Mouse (Mus musculus) gastrocnemius, postnatal 10 days (tissue): Measurements from ENCODE around the gene Grm7. TPM values are rescaled to one million over a fixed set of nuclear protein-coding genes. Genes with fewer than 3 reads are reported as not detected.

Experiments
- DNase-seq: peaks from one replicate; pipeline ENCODE4 v3.0.0; 2021; ENCODE audit warnings: mixed read lengths
- total RNA-seq, 2 experiments: library from RNA; stranded (reverse); gene quantifications; 2 replicates each; pipeline ENCODE4 v1.2.3; 2021

The Grm7 gene
- total RNA-seq, 2 experiments from 2014 or later: 0.29 to 0.49 TPM

GRCm38 (mm10) chr6:110982013-110982412, 336.6 kb downstream of the Grm7 start:
- DNase-seq: no peak

DNA sequence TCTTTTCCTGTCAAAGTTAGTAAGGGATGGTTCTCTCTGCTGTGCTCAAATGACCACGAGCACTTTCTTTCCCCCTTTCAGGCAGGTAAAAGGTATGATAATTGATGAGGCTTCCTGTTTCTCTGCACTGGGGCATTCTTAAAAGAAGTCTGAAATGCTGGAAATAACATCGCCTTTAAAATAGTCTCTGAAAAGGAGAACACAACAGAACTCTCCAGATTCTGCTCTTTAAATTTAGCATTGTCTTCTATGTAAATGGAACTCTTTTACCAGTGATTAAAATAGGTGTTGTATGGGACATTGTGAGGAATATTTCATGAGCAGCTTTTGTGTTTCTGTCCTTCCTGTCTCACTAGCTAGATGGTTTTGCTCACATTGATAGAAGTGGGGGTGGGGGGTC, 393.7 kb downstream of the Grm7 start:
- DNase-seq: no peak

DNA sequence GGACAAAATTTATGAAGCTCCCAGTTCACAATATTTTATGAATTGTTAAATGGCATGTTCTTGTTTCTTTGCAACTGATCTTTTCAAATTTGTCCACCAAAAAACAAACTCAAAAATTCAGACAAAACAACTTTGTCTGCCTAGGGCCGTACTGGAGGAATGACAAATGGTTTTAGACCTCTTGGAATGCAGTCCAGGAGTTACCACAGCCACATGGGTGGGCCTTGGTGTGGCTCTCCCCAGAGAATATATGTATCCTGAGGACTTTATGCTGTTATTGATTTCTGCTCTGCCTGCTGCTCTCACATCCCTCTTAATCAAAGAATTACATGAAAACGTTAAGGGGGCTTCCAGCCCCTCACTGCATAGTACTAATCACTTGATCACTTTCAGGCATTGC, 400.5 kb downstream of the Grm7 start:
- no peak for DNase-seq

- no peak for DNase-seq
These were observed 403.9 kb downstream of the Grm7 start for GRCm38 (mm10) chr6:111049247-111049646.

DNA sequence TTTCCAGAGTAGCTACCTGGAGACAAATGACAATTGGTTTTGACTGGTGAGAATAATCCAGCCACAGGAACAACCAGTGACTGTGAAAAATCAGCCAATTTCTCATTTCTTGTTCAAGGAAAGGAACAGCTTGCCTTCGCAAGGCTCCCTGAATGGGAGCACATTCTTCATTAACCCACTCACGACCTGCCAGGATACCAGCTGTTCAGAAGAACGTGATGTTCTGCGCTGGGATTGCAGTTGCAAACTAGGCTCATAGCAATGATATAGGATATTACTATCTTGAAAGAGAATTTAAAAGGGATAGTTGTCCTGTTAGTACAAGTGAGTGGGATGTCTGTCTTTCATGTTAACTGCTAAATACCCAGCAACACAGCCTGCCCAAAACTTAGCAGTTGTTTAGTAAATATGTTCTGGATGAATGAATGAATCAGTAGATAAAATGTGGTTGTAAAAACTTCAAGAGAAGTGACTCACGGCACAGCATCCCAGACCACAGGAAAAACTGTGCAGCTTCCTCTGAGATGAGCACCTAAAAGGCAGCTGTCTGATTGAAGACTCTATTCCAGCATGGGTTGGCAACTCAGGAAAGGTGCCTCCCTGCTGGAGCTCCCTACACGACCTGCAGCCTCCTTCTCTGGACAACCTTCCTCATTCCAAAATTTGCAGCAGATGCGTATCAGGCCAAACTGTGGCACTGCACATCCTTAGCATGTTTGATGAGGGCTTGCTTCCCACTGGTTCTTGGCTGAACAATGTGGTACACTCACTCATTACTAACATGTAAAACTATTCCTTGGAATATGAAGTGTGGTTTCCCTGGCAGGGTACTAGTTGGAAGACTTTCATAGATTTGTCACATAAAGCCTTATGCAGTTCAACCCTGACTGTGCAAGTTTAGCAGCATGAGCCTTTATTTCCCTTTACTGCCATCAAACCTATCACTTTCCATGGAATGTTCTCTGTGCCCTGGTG, 408.9 kb downstream of the Grm7 start:
- no peak for DNase-seq

GRCm38 (mm10) chr6:111057798-111058197, 412.4 kb downstream of the Grm7 start:
- no peak for DNase-seq

- no peak for DNase-seq
These were observed 414.6 kb downstream of the Grm7 start for GRCm38 (mm10) chr6:111060004-111060403.

- no peak for DNase-seq
These were observed 439.2 kb downstream of the Grm7 start for GRCm38 (mm10) chr6:111084569-111084968.

GRCm38 (mm10) chr6:111094818-111095217, 449.4 kb downstream of the Grm7 start:
- DNase-seq: no peak

DNA sequence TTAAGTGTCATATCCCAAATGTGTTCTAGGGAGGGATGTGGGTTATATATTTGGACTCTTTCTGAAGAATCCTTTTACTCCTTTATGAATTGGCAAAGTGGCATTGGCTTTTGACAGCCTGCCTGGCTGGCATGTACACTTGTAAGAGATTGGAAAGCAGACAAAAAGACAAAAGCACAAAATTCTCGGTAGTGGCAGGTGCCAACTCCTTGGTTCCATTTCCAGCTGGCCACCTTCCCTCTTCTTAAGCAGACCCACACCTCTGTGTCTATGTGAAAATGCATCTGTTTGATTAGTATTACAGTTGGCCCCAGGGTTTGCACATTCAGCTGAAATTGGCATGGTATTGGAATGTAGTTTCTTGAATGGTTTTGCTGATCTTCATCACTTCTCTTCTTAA, 460.1 kb downstream of the Grm7 start:
- DNase-seq: no peak

DNA sequence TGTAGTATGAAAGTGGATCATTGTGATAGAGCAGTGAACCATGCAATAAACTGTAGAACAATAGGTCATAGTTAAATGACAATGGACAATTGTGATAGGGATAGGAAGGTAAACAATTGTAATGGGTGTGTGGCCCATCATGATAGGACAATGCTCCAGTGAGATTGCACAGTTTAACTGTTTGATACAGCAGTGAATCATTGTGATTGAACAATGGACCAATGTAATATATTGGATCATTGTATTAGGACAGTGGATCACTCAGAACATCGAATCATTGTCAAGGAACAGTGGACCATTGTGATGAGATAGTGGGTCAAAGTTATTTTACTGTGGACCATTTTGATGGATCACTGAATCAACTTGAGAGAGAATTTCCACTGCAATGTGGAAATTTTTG, 515.7 kb downstream of the Grm7 start:
- DNase-seq: no peak

GRCm38 (mm10) chr6:111195333-111195732, 550.0 kb downstream of the Grm7 start:
- no peak for DNase-seq

DNA sequence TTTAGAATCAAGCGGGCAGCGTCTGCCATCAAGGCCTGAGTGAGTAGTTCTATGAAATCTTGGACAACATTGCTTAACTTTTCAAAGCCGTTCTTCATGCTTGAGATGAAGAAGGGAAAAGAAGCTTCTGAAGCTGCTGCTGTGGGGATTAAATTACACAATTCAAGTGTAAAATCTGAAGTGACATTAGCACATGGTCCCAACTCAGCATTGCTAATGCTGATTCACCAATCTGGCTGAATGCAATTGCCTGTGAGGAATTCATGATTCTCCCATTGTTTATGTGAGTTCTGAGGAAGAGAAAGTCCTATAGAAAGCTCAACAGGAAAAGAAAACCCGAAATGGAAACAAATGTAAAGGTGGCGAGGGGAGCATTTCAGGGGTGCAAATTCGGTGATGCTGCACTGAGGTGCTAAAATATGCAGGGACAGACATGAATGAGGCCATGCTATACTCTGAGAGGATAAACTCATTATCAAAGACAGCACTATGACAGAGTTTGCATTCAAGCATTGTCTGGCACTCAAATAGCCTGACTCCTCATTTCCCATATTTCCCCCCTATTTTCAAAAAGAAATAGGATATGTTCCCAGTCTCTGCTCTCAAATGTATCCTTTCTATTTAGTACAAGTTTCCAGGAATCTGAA, 575.8 kb downstream of the Grm7 start:
- no peak for DNase-seq

DNA sequence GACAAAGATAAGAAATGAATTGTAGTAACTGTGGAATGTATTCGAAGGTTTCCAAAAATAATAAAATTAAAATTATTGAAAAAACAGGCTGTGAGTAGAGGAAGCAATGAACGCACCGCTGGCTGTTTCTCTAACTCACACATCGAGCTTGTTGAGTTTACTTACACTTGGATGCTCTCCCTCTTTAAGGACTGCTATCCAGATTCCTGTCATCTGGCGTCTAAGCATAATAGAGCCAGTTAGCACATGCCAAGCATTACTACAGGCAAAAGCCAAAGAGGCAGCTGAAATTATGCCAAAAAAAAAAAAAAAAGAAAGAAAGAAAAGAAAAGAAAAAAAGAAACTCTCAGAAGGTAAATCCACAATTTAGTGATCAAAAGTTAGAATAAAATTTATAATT, 609.8 kb downstream of the Grm7 start:
- DNase-seq: no peak

- DNase-seq: no peak
These were observed 611.6 kb downstream of the Grm7 start for GRCm38 (mm10) chr6:111256939-111257338.

- DNase-seq: no peak
These were observed 612.9 kb downstream of the Grm7 start for GRCm38 (mm10) chr6:111258256-111258655.

DNA sequence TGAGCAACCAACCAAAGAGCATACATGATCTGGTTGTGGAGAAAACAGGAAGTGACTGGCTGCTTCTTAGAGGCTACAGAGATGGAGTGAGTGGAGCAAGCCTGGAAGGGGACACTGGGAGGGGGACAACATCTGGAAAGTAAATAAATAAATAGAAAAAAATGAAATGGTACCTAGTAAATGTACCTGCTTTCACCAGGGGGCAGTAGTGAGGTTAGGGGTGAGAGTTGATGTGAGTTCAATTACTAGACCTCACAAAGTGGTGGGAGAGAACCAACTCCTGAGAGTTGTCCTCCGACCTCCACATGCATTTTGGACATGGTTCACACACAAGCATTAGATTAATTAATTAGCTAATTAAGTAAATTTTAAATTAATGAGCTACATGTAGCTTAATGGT, 615.8 kb downstream of the Grm7 start:
- DNase-seq: no peak

GRCm38 (mm10) chr6:111276657-111277056, 631.3 kb downstream of the Grm7 start:
- DNase-seq: no peak

DNA sequence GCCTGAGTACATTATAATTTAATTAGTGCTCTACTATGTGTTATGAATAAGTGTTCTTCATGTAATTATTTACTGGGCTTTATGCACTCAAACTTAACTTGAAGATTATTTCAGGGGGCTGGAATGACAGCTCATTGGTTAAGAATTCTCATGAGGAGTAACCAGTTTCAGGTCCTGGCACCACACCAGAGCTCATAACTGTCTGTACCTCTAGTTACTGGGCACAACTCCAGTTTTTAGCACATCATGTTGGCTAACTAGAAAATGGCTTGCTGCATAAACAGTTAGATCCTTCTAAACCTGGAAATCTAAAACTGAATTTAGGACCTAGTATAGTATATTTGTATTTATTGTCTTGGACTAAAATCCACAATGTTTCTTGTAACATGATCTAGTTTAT, 633.1 kb downstream of the Grm7 start:
- no peak for DNase-seq

DNA sequence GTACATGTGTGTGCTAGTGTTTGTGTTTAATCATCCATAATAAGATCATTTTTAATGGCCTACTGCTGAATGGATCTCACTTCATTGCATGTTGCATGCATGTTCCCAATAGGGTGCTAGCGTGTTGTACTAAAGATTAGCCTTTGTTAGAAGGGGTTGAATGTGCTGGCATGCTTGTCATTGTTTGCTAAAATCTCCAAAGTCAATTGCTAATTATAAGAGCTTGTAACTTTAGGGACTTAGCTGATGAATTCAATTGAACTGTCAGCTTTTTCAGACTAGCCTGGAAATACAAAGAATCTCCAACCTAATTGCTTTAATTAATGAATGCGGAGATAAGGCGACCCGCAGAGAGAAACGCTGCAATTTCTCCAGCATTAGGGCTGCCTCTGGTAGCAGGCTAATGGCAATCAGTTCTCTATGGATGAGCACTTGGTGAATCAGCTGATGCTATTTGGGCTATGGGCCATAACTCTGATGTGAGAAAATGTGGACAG, 648.2 kb downstream of the Grm7 start:
- no peak for DNase-seq

DNA sequence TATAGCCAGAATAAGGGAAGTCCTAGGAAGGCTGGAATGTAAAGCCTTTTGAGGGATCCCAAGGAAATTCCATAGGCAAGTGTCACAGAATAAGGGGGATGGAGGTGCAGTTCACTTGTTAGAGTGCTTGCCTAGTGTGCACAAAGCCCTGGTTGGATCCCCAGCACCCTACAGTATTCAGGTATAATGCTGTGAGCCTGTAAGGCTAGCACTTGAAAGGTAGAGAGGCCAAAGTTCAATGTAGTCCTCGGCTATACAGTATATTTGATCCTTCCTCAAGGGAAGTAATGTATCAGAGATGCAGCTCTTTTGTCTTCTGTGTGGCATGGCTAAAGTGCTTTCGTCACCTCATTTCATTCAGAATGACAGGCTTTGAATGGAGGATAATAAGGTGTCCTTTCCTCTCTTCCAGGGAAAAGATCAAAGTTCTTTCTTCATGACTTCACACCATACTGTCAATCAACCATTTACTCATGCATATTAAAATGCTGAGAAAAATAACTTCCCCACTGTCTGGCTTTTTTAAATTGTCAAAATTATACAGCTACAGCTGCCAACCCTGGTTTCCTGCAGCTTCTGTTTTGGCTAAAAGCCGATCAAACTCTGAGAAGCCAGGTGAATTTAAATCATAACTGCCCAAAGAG, 658.7 kb downstream of the Grm7 start:
- no peak for DNase-seq

DNA sequence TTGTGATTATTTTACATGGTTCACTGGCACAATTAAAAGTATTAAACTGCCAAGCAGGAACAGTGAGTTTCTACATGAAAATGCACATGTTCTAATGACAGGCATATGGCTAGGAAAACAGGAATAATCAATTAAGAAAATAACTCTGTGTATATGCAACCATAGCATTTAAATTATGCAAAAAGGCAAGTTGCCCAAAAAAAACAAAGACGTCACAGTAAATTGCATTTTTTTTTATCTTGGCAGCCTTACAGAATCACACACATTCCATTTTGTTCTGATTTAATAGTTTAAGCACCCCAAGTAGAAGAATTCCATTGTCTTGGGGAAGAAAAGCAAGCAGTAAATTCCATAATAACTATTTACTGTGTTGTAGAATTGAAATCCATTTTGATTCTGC, 716.3 kb downstream of the Grm7 start:
- DNase-seq: no peak

DNA sequence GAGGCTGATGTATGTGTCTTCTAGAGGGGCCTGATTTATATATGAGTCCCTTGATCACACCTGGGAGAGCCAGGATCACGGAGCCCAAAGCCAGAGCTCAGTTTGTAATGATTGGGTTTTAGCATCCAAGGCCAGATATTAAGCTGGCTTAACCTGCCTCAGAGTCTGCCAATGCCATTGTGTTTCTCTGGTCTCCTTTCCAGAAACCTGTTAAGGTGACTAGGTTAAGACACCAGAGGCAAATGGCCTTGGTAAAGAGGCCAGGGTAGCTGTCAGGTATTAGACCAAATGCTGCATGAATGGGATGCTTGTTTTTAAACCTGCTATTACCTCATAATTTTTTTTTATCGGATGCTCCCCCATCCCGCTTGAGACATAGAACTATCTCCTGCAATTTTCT, 722.7 kb downstream of the Grm7 start:
- DNase-seq: no peak
